Comparison of ENCODE assay signal across 7 mouse cellular contexts in the genomic region with DNA sequence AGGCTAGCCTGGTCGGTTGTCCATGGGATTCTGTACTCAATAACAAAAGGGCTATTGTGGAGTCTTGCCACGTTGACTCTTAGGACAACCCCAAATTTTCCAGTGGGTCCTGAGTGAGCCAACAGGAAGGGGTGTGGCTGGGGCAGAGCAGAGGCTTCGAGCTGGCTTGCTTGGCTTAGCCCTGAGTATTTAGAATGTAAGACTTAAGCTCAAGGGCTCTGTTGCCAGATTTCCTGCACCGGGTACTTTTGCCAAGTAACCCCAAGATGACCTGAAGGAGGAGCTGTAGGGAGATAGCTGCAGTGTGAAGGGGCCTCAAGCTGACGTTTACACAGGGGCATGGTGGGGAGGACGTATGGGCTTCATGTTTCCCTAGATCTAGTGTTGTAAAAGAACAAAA. TPM values are rescaled to one million over a fixed set of nuclear protein-coding genes. Genes with fewer than 3 reads are reported as not detected.
DNase-seq lines count a peak whose midpoint lies in the region; ATAC-seq lines count a peak whose summit lies in the region.

No protein-coding gene starts in this region.

- peak overlapping the region; percentile 51; the same call in 1 of the 2 replicates for H3K4me2 ChIP-seq in limb, embryonic 13.5 days (replicated peaks)

- no peak for ATAC-seq in limb, embryonic 13.5 days (ENCODE audit: low FRiP score, low read depth)

- H3K4me3 ChIP-seq in limb, embryonic 13.5 days: no peak overlapping the region

- H3K27me3 ChIP-seq in limb, embryonic 13.5 days: no peaks in the 10 kb centered on the region

- H3K36me3 ChIP-seq in limb, embryonic 13.5 days: no peaks in the 10 kb centered on the region

- no peak overlapping the region for H3K9ac ChIP-seq in limb, embryonic 13.5 days

- 50% methylated on average over 6 of the region's 6 CpGs for WGBS in limb, embryonic 13.5 days

- no peak overlapping the region for H3K27ac ChIP-seq in limb, embryonic 13.5 days

- peaks cover 33% of the 10 kb centered on the region for H3K4me1 ChIP-seq in limb, embryonic 13.5 days

- H3K9me3 ChIP-seq in limb, embryonic 13.5 days: no peaks in the 10 kb centered on the region

- DNase-seq in urinary bladder, postnatal 14 days (ENCODE audit: low spot score): peak; percentile 28
- no peak for DNase-seq in urinary bladder, postnatal 10 days (ENCODE audit: low spot score)
- peak; percentile 44 to 49 for DNase-seq in heart, postnatal 10 days
- no peak for DNase-seq in left cerebral cortex, postnatal 4 days
- DNase-seq in right cerebral cortex, postnatal 25 days: no peak
- no peak for DNase-seq in cerebellum, adult 11 months

- intact Hi-C loops in heart, postnatal 10 days (cut with DNase I): no loop called here
- intact Hi-C loops in left cerebral cortex, postnatal 4 days (cut with DNase I): no loop called here

RNA-seq across cellular contexts. Expression of a gene that starts 23.4 kb away (rescaled TPM):
- total RNA-seq in heart, postnatal 10 days (2021): 10 to 100 TPM; 33.7 to 38.5 TPM
- polyA plus RNA-seq in limb, embryonic 13.5 days (2015; fragmentation: Nextera tagmentation; extraction: Ambion mirVana): 22.9 and 24.8 TPM in 2 replicates
- total RNA-seq in left cerebral cortex, postnatal 4 days (2021): 10 to 100 TPM; 46.3 to 51.6 TPM

Comparison
In these comparisons a context has a peak if more than half of its experiments do, and no peak if none do; other contexts are left out.
1. DNase-seq: peak in urinary bladder, postnatal 14 days (single experiment) and heart, postnatal 10 days (2 of 2); none in urinary bladder, postnatal 10 days (single experiment), left cerebral cortex, postnatal 4 days (single experiment), right cerebral cortex, postnatal 25 days (single experiment) and cerebellum, adult 11 months (single experiment).